Mouse (Mus musculus): ENCODE data around the gene Olfr304. TPM values are rescaled to one million over a fixed set of nuclear protein-coding genes. Genes with fewer than 3 reads are reported as not detected.

Gene Olfr304
- polyA plus RNA-seq (2012), result not detected in 2 replicates

GRCm38 (mm10) chr7:86386558-86386957 is at the start of gene Olfr304:
Olfr304 (minus strand) TSS chr7:86386658.

DNA sequence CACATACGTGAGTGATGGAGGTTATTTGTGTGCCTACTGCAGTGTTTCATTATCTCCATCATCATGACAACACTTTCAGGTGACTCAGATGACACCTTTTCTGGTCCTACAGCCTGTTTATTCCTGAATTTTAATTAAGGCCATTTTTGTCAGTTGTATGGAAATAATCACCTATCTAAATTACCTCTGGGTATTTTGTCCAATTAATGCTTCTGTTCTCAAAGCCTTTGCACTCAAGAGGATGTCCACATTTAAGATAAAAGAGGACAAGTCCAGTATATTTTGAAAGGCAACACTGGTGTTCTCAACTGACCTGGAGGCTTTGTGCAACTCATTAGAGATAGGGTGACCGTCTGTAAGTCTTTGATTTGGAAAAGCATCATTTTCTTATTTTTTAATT is 17.1 kb upstream of the Olfr304 start, which contains the start of gene Olfr301:
Gene Olfr301 (plus strand): TSS at position 301 of the 400 bp plus-strand sequence.

DNA sequence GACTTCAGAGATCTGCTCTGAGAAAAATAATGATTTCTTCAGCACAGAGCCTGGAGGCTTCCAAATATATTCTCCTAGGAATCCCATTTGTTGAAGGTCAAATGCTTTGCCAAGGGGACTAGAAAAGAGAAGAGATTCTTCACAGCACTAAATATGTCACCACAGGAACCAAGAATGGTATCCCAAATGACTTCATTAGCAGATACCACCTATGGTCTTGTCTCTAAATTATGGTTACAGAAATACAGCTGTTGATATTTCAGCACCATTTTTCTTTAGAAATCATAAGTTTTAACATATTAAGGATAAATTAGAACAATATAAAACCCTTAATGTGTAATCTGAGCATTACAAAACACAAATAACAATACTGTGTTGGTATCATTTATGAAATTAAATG is 11.2 kb upstream of the Olfr304 start, which contains the start of gene Olfr303:
Gene Olfr303 (minus strand): TSS at position 101 of the 400 bp plus-strand sequence.

GRCm38 (mm10) chr7:86366828-86367227 is 19.6 kb downstream of the Olfr304 start, which contains the start of gene Olfr305:
Olfr305 (minus strand) TSS chr7:86366928.

GRCm38 (mm10) chr7:86337486-86337885 is 49.0 kb downstream of the Olfr304 start, which contains the start of gene Olfr307:
Olfr307 (minus strand) TSS chr7:86337586.

Other genes starting within 250 kb of the Olfr304 start
- gene Vmn2r75, start 214.9 kb downstream of the Olfr304 start, polyA plus RNA-seq (2012), result 0.01 TPM in 1 of 2 replicates, not detected in the other
- 0.01 TPM in 2 replicates for gene Vmn2r76, start 140.3 kb downstream of the Olfr304 start, polyA plus RNA-seq (2012)
- gene Olfr310, start 109.5 kb downstream of the Olfr304 start, polyA plus RNA-seq (2012), result not detected in 2 replicates
- 0.02 TPM in 1 of 2 replicates, not detected in the other for gene Olfr309, start 73.0 kb downstream of the Olfr304 start, polyA plus RNA-seq (2012)
- gene Olfr308, start 61.0 kb downstream of the Olfr304 start, polyA plus RNA-seq (2012), result not detected in 2 replicates
- not detected in 2 replicates for gene Olfr307, start 49.1 kb downstream of the Olfr304 start, polyA plus RNA-seq (2012)
- gene Olfr305, start 19.7 kb downstream of the Olfr304 start, polyA plus RNA-seq (2012), result not detected in 2 replicates
- gene Olfr303, start 11.1 kb upstream of the Olfr304 start, polyA plus RNA-seq (2012), result not detected in 2 replicates
- gene Olfr301, start 17.2 kb upstream of the Olfr304 start, polyA plus RNA-seq (2012), result not detected in 2 replicates
- not detected in 2 replicates for gene Olfr299, start 73.3 kb upstream of the Olfr304 start, polyA plus RNA-seq (2012)
- not detected in 2 replicates for gene Olfr298, start 105.8 kb upstream of the Olfr304 start, polyA plus RNA-seq (2012)
- gene Olfr297, start 133.3 kb upstream of the Olfr304 start, polyA plus RNA-seq (2012), result not detected in 2 replicates
- gene Olfr295, start 197.2 kb upstream of the Olfr304 start, polyA plus RNA-seq (2012), result 0.01 TPM in 1 of 2 replicates, not detected in the other
- not detected in 2 replicates for gene Olfr294, start 230.0 kb upstream of the Olfr304 start, polyA plus RNA-seq (2012)

All from megakaryocyte-erythroid progenitor cell, adult 5 weeks (primary cell).